Mouse (Mus musculus) brain, adult 2 months (tissue): ENCODE measurements at regions not wholly inside any gene's neighbourhood (a gene's known extent, or its start where the extent isn't known, plus 50 kb on each side); places are given as distances from the start of the nearest gene placed in this dataset.
A peak's percentile ranks its signal among the peaks of the same experiment; 100 is the strongest.

Experiments used
- DNase-seq: peaks from one replicate; pipeline ENCODE4 v3.0.0; 2011; ENCODE audit warnings: low read depth, low spot score

DNA sequence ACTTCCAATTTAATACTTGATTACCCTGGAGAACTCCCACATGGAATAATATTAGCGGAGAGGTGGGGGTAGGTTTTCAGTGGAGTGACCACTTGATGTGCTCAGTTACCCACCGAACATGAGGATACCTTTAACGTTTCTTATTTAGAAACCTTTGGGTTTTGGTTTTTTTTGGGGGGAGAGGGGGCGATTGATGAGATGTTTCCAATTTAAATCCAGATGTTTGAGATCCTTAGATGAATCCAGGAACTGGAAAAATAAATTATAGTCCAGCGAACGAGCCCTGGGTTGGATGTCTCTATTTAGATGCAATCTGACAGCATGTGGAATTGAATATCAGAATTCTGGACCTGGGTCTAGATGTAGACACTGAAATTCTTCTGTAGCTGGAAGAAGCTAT, 393.4 kb downstream of the Cd83 start:
- DNase-seq: no peak

DNA sequence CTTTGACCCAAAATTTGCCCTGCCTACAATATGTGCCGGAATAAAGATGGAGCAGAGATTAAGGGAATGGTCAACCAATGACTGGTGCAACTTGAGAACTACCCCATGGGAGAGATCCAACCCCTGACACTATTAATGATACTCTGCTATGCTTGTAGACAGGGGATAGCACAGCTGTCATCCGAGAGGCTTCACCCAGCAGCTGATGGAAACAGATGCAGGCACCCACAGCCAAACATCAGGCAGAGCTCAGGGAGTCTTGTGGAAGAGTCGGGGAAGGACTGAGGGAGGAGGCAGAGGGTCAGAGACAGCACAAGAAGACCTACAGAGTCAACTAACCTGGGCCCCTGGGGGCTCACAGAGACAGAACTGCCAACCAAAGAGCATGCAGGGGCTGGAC, 395.8 kb downstream of the Cd83 start:
- no peak for DNase-seq

DNA sequence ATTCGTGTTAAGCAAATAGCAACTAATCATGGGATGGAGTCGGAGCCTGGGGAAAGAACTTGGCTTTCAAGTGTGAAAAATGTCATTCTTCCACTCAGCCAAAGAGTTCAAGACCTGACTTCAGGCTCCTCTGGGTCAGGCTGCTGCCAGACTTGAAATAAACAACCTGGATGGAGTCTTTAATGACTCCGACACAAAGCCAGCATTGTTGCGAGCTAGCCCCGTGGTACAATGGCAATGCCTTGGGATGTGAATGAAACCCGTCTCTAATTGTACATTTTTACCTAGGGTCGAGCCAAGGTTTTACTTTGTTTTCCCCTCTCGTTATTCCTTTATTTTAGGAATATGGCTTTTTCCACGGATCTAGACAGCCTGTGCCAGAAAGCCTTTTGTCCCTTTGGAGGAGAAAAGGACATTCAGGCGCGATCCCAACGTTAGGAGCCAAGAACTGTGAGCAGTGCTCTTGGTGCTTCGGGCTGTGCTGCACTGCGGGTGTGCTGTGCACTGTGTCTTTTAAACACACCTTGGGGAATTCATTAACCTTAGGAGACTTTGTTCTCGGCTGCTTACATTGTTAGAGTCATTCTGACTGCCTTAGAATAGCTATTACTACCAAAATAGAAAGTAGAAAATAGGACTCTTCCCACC, 398.1 kb downstream of the Cd83 start:
- no peak for DNase-seq

DNA sequence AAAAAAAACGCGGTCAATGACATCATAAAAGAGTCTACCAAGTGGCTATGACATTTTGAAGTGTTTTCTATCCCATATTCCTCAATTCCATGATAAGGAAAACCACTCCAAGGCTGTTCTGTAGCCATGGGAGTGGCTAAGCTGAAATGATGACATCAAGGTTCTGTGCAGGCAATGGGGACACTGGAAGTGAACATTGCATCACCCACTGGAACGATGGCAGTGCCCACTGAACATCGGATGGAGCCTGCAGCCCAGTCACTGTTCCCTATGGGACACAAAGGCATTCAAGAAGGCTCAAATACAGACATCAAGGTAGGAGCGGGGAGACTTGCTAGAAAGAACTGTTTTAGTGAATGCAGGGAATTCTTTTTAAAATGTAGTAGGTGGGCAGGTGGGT, 410.8 kb downstream of the Cd83 start:
- no peak for DNase-seq

DNA sequence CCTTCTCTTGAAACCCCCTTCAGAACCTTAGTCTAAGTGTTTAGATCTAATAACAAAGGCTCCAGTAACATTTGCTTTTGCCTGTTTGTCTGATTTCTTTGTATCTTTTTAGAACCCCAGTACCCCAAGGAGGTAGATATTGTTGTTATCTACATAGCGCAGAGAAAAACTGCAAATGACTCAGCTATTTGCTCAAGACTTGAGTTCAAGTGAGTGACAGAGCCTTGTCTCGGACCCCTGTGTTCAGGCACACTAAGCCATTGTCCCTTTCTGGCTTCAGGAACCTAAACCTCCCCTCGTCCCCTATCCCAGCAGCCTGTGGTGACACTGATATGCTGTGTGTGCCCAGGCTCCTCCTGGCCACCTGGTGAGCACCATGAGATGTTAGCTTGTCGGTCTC, 421.5 kb downstream of the Cd83 start:
- DNase-seq: no peak

DNA sequence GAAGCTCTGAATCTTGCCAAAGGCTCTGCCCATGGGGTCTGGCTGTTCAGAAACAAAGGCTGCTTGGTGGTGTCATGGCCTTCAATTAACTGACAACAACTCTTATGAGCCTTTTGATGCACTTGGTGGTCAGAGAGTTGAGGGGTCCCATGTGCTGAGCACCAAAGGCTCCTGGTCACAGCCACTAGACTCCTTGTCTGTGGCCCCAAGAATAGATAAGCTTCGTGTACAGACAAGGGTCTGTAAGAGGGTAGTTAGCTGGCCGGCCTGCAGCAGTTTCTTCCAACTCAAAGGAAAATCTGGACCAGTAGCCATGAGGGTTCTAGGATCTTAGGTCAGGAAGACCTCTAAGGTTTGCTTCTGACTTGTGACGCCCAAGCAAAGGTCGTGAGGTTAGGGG, 421.9 kb downstream of the Cd83 start:
- no peak for DNase-seq

DNA sequence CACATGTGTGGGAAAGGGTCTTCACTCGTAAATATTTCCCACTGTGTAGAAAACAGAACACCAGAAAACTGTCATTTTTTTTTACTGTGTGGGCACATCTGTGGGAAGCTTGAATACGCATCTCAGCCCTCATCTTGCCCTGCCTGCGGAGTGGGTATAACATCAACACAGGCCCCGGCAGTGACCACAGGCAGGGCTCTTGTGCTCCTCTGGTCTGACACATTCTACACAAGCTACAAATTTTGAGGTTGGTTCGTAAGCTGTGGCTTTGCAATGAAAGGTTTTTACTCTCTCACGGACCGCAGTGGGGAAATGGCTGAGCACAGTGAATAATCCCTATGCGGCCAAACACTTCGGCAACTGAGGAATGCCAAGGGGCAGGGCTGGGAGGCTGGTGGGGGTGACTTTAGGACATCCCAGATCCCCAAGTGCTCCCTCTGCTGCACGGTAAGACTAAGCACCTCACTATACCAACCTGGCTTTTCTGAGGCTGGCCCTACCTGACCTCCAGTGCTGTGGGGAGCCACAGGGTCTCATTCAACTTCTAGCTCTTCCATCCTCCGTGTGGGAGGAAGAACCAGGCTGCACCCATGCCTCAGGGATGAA, 422.9 kb downstream of the Cd83 start:
- DNase-seq: no peak

DNA sequence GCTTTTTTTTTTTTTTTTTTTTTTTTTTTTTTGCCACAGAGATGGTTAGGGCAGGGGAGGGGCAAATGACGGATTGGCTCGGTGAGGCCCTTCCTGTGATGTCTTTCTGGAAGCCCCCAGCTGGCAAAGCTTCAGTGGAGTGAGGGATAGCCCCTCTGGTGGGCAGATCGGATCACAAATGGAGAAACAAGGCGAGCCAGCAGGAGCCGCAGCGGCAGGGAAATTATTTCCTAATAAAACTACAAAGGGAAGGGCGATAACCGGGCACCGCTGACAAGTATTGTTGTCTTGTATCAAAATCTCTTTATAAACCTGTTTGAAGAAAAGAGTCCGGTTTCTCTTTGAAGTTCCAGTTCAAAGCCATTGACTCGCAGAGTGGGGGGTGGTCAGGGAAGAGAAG, 424.5 kb downstream of the Cd83 start:
- DNase-seq: no peak

DNA sequence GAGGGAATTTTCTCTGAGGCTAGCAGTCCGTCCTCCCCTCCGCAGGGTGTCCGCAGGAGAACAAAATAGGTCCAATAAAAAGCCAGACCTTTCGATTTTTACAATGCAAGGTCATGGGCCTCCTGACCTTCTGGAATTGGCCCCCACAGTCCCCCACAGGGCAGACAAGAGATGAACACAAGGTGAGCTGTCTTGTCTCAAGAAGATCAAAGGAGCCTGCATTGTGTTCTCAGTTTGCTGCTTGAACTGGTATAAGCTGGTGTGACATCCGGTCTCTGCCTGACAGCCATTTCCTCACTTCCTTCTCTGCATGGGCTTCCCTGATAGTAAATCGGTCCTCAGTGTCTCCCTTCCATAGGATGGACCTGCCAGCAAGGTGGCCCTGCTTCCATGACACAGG, 425.5 kb downstream of the Cd83 start:
- no peak for DNase-seq

DNA sequence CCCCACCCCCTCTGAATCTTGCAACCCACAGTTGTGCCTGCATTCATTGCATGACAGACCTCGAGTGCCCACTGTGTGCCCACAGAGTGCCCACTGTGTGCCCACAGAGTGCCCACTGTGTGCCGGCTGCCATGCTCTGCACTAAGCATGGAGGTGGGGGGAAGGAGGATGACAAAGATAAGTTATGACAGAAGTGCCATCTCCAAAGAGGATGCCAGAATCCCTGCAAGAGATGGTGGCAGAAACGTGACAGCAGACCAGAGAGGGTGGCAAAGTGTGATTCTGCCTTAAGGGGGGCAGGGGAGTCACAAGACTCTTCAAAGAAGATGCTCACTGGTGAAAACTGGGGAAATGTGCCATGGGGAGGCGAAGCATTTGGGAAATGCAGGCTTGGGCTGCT, 427.8 kb downstream of the Cd83 start:
- peak; percentile 31 for DNase-seq

DNA sequence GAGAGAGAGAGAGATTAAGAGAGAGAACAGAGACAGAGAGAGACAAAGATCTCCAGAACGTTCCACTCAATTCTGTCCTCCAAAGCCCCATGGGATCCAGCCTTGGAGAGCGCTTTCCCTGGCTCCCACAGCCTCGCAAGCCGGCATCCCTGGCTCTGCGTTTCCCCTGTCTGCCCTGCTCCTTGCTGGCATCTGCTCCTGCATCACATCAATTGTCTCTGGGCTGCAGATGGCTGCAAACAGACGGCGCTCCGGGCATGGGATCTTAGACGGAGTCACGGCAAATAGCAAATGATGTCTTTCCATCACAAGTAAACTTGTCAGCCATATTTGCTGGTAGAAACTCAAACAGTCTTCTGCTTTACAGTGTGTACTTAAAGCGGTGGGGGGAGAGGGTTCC, 428.4 kb downstream of the Cd83 start:
- peak; percentile 71 for DNase-seq

DNA sequence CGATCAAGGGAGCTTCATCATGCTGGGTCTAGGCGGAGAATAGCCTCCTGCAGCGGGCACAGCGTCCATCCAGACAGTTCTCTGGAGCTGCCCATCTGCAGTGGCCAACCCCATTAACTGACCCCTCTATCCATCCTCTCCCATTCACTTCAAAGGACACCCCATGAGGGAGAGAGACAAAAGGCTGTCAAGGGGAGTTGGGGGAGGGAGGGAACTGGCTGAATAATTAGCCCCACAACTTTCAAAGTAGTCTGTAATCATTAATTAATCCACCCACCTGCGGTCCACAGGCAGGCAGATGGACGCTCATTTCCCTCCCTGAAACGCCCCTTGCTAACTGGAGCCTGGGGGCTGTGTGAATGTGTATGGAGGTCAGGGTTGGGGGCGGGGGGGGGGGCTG, 433.7 kb downstream of the Cd83 start:
- DNase-seq: no peak

DNA sequence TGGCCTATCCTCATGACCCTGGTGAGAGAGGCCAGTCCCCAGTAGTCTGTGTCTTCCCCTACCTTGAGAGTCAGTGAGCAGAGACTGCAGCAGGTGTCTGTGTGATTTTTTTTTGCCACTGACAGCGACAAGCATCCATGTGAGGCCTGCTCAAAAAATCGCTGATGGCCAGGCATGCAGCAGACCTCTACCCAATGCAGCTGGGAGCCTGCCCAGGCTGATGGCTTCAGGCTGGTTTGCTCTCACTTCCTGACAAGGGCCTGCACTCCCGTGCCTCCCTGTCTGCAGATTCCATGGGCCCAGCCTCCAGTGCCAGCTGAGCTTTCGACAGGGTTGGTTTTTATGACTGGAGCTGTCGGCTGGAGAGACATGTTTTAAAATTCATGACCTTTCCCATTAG, 437.1 kb downstream of the Cd83 start:
- no peak for DNase-seq

DNA sequence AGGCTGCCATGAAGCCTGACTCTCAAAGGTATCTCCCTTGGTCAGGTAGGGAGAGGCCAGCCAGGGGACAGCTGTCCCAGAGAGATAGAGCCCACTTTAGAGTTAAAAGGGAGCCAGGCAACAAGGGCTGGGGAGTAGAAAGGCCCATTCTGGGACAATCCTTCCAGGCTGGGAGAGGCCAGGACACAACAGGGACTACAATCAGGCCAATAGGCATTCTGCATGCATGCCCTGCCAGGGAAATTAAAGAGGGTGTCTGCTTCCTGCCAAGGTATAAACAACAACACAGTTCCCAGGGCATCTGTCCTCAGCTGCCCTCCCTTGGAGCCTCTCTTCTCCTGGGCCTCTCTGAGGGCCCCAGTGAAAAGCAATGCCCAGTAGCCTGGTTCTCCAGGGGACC, 437.8 kb downstream of the Cd83 start:
- peak; percentile 65 for DNase-seq

DNA sequence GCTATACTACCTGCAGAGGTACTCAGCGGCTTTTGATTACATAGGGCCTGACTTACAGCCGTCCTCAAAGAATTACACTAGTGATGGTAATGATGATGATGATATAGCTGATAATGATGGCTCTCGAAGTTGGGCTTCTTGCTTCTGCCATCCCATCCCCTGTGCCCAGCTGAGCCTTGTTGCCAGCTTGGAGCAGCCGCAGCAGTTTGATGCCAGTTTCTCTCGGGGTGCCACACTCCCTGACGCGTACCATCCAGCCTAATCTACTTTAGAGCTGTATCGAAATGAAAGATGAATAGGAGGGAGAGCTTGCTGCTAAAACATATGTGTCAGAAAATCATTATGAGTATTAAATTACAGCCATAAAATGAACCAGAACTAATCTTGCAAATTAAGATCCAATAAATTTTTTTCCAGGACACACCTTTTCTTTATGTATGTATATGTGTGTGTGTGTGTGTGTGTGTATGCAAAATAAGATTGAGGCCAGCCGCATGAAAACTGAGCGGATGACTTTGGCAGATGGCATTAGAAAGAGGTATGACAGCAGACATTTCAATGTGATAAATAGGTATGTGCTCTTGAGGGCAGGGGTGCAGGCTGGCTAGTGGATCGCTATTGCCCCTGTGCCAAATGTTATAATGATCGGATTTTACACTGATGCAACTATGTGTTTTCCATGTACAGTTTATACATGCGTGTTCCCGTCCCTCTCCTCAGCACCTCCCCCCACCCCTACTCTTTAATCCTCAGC, 443.3 kb downstream of the Cd83 start:
- no peak for DNase-seq

DNA sequence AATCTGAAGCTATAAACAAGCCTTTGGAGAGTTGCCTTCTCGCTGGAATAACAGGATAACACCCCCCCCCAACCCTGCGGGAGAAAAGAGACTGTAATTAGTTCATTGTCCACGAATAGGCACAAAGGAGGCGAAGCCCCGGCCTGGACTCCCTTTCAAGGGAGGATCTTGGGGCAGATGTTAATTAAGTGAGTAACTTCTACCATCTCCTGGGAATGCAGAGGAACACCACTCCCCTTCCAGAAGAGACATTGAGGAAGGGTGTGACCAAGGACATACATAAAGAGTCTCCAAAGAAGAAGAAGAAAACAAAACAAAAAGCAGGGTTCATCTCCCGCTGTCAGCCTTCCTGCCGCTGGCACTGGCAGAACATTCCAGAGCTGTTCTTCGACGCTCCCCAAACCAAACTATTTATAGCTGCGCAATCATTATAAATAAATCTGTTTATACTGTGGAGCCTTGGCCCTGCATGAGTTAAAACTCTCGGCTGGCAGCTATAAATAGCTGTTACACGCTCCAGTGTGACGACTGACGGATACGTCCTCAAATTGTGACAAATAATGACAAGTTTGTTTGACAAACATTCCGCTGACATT, 444.1 kb downstream of the Cd83 start:
- DNase-seq: no peak

DNA sequence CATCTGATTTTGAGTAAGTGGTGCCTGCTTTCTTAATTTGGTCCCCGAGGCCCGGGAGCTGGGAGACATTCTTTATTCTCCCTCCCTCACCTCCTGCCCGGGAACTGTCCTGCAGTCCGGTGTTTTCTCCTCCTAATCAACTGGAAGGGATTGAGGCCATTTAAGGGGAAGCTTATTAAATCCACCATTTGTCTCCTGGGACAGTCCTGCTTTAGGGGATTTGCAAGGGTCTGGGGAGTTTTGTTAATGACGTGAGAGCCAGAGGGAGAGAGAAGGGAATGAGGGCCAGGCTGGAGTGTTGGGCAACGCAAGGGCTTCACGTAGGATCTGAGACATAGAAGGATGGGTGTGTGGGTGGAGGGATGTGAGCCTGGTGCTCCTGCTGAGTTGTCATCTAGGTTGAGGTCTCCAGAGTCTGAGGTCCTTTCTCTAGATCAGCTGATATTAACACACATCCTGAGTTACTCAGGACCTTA, 444.6 kb downstream of the Cd83 start:
- no peak for DNase-seq

DNA sequence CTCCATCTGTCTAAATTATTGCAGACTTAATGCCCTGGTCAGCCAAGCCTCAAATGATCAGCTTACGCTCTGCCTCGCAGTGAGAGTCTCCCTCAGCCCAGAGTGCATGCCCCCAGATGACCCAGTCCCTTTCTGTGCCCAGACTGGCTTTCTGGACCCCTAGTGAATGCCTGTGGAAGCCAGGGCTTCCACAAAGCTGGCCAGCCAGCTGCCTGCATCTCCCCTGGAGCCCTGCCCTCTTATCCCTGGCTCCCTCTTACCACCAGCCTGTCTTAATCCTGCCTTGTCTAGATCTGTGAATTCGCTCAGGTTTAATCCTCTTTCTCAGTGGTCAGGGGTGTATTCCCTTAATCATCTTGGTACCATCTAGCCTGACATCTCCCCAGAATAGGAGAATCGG, 446.8 kb downstream of the Cd83 start:
- no peak for DNase-seq

DNA sequence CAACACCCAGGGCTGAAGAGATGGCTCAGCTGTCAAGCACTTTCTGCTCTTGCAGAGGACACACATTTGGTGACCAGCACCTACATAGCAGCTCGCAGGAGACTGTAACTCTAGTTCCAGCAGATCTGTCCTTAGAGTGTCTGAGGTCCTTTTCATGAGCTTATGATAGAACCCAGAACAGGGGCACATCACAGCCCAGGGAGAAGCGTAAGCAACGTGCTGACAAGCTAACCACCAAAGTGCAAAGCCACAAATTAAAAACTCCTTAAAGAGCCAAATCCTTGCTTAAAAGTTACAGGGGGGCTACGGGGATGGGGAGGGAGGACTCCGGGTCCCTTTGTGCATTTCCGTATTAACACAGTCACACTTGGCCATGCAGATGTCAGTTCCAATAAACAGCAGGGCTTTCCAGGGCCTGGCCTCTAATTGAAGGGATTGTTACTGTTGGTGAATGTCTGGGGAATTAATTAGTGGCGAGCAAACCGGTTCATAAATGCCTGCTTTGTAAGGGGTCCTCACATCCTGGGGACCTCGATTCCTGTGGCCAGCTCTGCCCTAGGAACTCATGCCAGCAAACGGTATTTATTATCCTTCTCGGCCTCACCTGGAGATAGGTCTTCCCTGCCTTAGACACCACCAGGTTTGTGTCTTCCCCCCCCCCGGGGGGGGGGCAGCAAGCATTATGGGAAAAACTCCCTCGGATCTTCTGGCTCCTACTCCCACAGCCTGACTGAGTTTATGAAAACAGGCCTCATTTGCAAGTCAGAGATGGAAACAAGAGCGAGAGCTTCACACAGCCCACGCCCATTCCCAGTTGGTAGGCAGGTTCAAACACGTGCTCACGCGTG, 447.5 kb downstream of the Cd83 start:
- peak; percentile 93 for DNase-seq

DNA sequence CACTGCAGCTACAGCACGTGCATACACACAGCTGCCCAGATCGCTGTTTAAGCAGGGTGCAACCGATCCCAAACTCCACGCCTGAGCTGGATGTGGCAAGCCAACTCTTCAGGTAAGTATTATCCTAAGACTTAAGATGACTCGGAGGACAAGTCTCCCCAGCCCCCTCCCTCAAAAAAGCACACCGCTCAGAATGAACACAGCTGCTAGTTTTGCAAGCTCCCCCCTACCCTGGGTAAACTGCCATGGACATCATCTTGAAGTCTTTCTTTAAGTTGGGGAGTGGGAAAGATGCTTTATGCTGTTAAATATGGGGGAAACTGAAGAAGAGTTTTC, 448.1 kb downstream of the Cd83 start:
- no peak for DNase-seq

DNA sequence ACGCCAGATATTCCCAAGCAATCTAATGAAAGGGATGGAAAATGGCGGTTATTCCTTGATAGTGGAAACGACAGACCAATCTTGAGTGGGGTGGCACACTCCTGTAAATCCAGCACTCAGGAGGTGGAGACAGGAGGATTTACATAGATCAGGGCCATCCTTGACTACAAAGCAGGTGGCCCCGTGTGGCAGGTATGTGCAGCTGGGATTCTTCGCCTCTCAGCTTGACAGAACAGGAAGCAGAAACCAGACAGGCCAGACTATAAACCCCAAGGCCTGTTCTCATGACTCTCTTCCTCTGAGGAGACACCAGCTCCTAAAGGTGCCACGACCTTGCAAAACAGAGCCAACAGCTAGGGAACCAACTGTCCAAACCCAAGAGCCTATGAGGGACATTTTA, 449.7 kb downstream of the Cd83 start:
- DNase-seq: no peak

DNA sequence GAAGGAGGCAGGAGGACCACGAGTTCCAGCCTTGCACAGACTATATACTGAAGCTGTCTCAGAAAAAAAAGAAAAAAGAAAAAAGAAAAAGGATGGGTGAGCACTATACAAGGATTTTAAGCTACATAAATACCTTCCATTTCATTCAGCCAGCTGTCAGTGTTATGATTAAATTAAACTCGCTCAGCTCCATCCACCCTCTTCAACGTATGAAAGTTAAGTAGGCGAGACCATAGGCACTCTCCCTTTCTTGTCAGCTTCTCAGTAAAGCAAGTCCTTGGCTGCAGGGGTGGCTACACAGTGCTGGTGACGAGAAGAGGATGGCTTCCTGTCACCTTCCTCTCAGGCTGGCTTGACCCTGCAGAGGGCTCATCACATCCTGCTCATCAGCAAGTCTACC, 450.7 kb downstream of the Cd83 start:
- DNase-seq: peak; percentile 81
